Mouse (Mus musculus): ENCODE measurements at regions not wholly inside any gene's neighbourhood (a gene's known extent, or its start where the extent isn't known, plus 50 kb on each side); places are given as distances from the start of the nearest gene placed in this dataset.

- DNase-seq (ENCODE audit: low read depth, low spot score), result no peak
Measured at GRCm38 (mm10) chr10:35328319-35328862, 383.3 kb downstream of the Amd2 start.

- no peak for DNase-seq (ENCODE audit: low read depth, low spot score)
Measured at GRCm38 (mm10) chr10:35298775-35299174, 412.9 kb downstream of the Amd2 start.

DNA sequence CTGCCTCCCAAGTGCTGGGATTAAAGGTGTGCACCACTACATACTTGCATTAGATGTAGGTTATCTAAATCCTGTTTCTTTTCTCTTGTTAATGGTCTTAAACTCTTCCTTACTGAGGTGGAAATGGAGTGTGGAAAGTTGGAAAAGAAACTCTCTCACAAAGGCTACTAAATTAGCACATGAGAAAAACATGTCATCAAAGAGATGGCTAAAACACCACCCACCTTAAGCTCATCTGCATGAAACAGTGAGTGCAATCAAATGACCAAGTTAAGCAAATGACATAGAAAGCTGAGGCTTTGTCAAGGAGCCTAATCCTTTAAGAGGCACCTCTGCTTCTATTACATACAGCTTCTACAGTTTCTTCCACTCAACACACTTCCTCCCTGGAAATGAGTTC, 446.6 kb downstream of the Amd2 start:
- DNase-seq (ENCODE audit: low read depth, low spot score), result peak; percentile 53

GRCm38 (mm10) chr10:35236431-35236830, 475.3 kb downstream of the Amd2 start:
- no peak for DNase-seq (ENCODE audit: low read depth, low spot score)

- DNase-seq (ENCODE audit: low read depth, low spot score), result no peak
Measured at GRCm38 (mm10) chr10:35235260-35235659, 476.4 kb downstream of the Amd2 start.

DNA sequence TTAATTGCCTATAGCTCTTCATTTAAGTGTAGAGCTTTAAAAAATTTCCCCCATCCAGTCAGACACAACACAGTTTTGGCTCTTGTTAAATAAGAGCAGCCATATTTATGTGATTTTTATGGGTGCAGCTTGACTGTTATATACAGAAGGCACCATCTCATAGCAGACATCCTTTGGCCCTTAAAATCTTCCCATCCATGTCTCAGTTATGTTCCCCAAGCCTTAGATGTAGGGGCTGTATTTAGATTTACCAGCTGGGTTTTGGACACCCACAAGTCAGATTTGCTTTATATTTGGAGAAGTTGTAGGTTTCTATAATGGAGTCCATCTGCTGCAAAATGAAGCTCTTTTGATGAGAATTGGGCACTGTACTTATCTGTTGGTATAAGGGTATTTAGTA, 482.2 kb downstream of the Amd2 start:
- no peak for DNase-seq (ENCODE audit: low read depth, low spot score)

All from ES-CJ7 (cell line).